Mouse (Mus musculus) retina, embryonic 14.5 days (tissue): ENCODE results near the gene Sf3a3.
"Not testable (repeated sequence)": the region's sequence is repeated elsewhere in the genome, so short reads cannot be mapped to it uniquely, and the experiment has no call there.

ENCODE experiments used
- DNase-seq: peaks from one replicate; pipeline ENCODE4 v3.0.0-alpha.2; 2015; ENCODE audit warnings: low spot score

Sf3a3 gene

GRCm38 (mm10) chr4:124700248-124700971, 14.2 kb upstream of the Sf3a3 start, which contains the start of gene Fhl3:
TSS of gene Fhl3 (plus strand) at chr4:124700701.
- peak; percentile 58 for DNase-seq

- peak; percentile 23 for DNase-seq
These were observed 13.3 kb upstream of the Sf3a3 start for GRCm38 (mm10) chr4:124701052-124701845.

- DNase-seq = no peak
These were observed 12.7 kb upstream of the Sf3a3 start for GRCm38 (mm10) chr4:124701916-124702315.

GRCm38 (mm10) chr4:124703406-124703805, 11.2 kb upstream of the Sf3a3 start:
- no peak for DNase-seq

- peak; percentile 31 for DNase-seq
These were observed 10.4 kb upstream of the Sf3a3 start for GRCm38 (mm10) chr4:124703881-124704796.

- DNase-seq = peak; percentile 22
These were observed 9.6 kb upstream of the Sf3a3 start for GRCm38 (mm10) chr4:124704797-124705474.

GRCm38 (mm10) chr4:124705661-124706269, 8.8 kb upstream of the Sf3a3 start:
- DNase-seq = no peak

- DNase-seq = not testable (repeated sequence)
These were observed 7.0 kb upstream of the Sf3a3 start for GRCm38 (mm10) chr4:124707381-124708199.

- DNase-seq = not testable (repeated sequence)
These were observed 6.4 kb upstream of the Sf3a3 start for GRCm38 (mm10) chr4:124708200-124708517.

- peak; percentile 65 for DNase-seq
These were observed 5.8 kb upstream of the Sf3a3 start for GRCm38 (mm10) chr4:124708518-124709477.

- no peak for DNase-seq
These were observed 4.6 kb upstream of the Sf3a3 start for GRCm38 (mm10) chr4:124709961-124710446.

- peak; percentile 76 for DNase-seq
These were observed 3.7 kb upstream of the Sf3a3 start for GRCm38 (mm10) chr4:124710776-124711291.

- DNase-seq = no peak
These were observed 2.0 kb upstream of the Sf3a3 start for GRCm38 (mm10) chr4:124712618-124713017.

GRCm38 (mm10) chr4:124713850-124714249, 726 bp upstream of the Sf3a3 start:
- DNase-seq = not testable (repeated sequence)

- no peak for DNase-seq
These were observed 4.5 kb downstream of the Sf3a3 start for GRCm38 (mm10) chr4:124719101-124719500.

- no peak for DNase-seq
These were observed 11.5 kb downstream of the Sf3a3 start for GRCm38 (mm10) chr4:124726121-124726520.

GRCm38 (mm10) chr4:124736952-124737351, 22.4 kb downstream of the Sf3a3 start:
- peak; percentile 16 for DNase-seq

GRCm38 (mm10) chr4:124737486-124737885, 22.9 kb downstream of the Sf3a3 start:
- DNase-seq = no peak

- no peak for DNase-seq
These were observed 23.4 kb downstream of the Sf3a3 start for GRCm38 (mm10) chr4:124738013-124738412.
